Mouse (Mus musculus): Measurements from ENCODE around the gene Irgc1.
A peak's percentile ranks its signal among the peaks of the same experiment; 100 is the strongest.
"Not testable (repeated sequence)": the region's sequence is repeated elsewhere in the genome, so short reads cannot be mapped to it uniquely, and the experiment has no call there.

The Irgc1 gene

GRCm38 (mm10) chr7:24451855-24452311 lies at the start of gene Irgc1:
Irgc1 (minus strand) TSS chr7:24452297.
- DNase-seq, result no peak

GRCm38 (mm10) chr7:24501492-24501891 lies 49.4 kb upstream of the Irgc1 start:
- DNase-seq, result no peak

GRCm38 (mm10) chr7:24500929-24501328 lies 48.8 kb upstream of the Irgc1 start:
- no peak for DNase-seq

- no peak for DNase-seq
These were observed 47.9 kb upstream of the Irgc1 start for GRCm38 (mm10) chr7:24499856-24500577.

GRCm38 (mm10) chr7:24488303-24488702 lies 36.2 kb upstream of the Irgc1 start:
- no peak for DNase-seq

- DNase-seq, result no peak
These were observed 35.3 kb upstream of the Irgc1 start for GRCm38 (mm10) chr7:24487403-24487802.

GRCm38 (mm10) chr7:24486654-24487130 lies 34.6 kb upstream of the Irgc1 start:
- DNase-seq, result no peak

GRCm38 (mm10) chr7:24485481-24485880 lies 33.4 kb upstream of the Irgc1 start:
- DNase-seq, result no peak

- DNase-seq, result not testable (repeated sequence)
These were observed 31.2 kb upstream of the Irgc1 start for GRCm38 (mm10) chr7:24483291-24483690.

- no peak for DNase-seq
These were observed 30.3 kb upstream of the Irgc1 start for GRCm38 (mm10) chr7:24482208-24483020.

GRCm38 (mm10) chr7:24481474-24482207 lies 29.5 kb upstream of the Irgc1 start, which contains the start of gene Cadm4:
Cadm4 (plus strand) TSS chr7:24482023.
- DNase-seq, result peak; percentile 93

GRCm38 (mm10) chr7:24480986-24481473 lies 28.9 kb upstream of the Irgc1 start:
- DNase-seq, result no peak

GRCm38 (mm10) chr7:24480121-24480941 lies 28.2 kb upstream of the Irgc1 start:
- no peak for DNase-seq

- no peak for DNase-seq
These were observed 27.6 kb upstream of the Irgc1 start for GRCm38 (mm10) chr7:24479685-24480084.

- no peak for DNase-seq
These were observed 26.8 kb upstream of the Irgc1 start for GRCm38 (mm10) chr7:24478911-24479310.

GRCm38 (mm10) chr7:24476856-24477255 lies 24.8 kb upstream of the Irgc1 start:
- DNase-seq, result no peak

- DNase-seq, result no peak
These were observed 24.2 kb upstream of the Irgc1 start for GRCm38 (mm10) chr7:24476338-24476737.

GRCm38 (mm10) chr7:24474811-24475506 lies 22.9 kb upstream of the Irgc1 start:
- no peak for DNase-seq

GRCm38 (mm10) chr7:24473913-24474529 lies 21.9 kb upstream of the Irgc1 start:
- DNase-seq, result peak; percentile 66

- no peak for DNase-seq
These were observed 20.8 kb upstream of the Irgc1 start for GRCm38 (mm10) chr7:24472937-24473336.

GRCm38 (mm10) chr7:24472442-24472841 lies 20.3 kb upstream of the Irgc1 start:
- no peak for DNase-seq
